In the genomic region with DNA sequence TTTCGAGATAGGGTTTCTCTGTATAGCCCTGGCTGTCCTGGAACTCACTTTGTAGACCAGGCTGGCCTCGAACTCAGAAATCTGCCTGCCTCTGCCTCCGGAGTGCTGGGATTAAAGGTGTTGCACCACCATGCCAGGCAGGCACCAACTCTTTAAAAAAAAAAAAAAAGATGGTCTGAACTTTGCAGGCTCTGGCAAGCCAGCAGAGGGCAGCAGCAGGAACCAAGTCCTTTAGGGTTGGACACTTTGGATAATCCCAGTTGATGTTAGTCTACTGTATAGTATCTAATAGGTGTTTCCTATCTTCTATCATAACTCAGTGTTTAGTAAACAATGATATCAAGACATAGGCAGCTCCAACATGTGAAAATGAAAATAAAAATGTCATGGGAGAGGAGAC, we compare ENCODE assay signal across 9 mouse cellular contexts. TPM values are rescaled to one million over a fixed set of nuclear protein-coding genes. Genes with fewer than 3 reads are reported as not detected.
DNase-seq lines count a peak whose midpoint lies in the region; ATAC-seq and TF ChIP-seq lines count a peak whose summit lies in the region.
"Had no signal": no experiment of that assay in that cellular context is flagged by ENCODE, and none has a peak within 500 bp of the region (broad histone marks: within the 10 kb centered on the region; RNA-seq: fewer than 3 reads in every experiment).

No protein-coding gene starts in this region.

- H3K4me3 ChIP-seq in testis, adult 2 months (ENCODE audit: control insufficient read depth, low read depth, low read length), result no peak overlapping the region
- H3K4me3 ChIP-seq: lung, embryonic 15.5 days had no signal

- peak; percentile 8 for DNase-seq in cerebellum, adult 11 months
- DNase-seq in spleen, adult 18-20 months, result peak; percentile 7 to 18
- no peak for DNase-seq in spleen, postnatal 14 days (ENCODE audit: low spot score in 2 of 2)
- DNase-seq in cerebellum, postnatal 25 days, result peak; percentile 44 to 74
- peak; percentile 69 to 71 for DNase-seq in kidney, postnatal 4 days
- no peak for DNase-seq in neural tube, embryonic 10.5 days (ENCODE audit: extremely low spot score, low spot score)

- H3K27ac ChIP-seq in testis, adult 2 months (ENCODE audit: control insufficient read depth, insufficient read depth, low read depth, low read length), result no peak overlapping the region
- H3K27ac ChIP-seq: lung, embryonic 15.5 days had no signal

- no peaks in the 10 kb centered on the region for H3K36me3 ChIP-seq in testis, adult 2 months (ENCODE audit: control insufficient read depth, insufficient read depth, low read length)
- H3K36me3 ChIP-seq: lung, embryonic 15.5 days had no signal

- TF ChIP-seq CTCF in testis, adult 2 months (IDR thresholded peaks at IDR 0.05; ENCODE audit: control insufficient read depth, insufficient read depth, insufficient replicate concordance, low read depth, low read length), result 0 out of 2 replicates have a peak, but pooled peaks have one; percentile 3

- H3K4me1 ChIP-seq in testis, adult 2 months (ENCODE audit: control insufficient read depth, insufficient read depth, low read length), result no peaks in the 10 kb centered on the region
- H3K4me1 ChIP-seq: lung, embryonic 15.5 days had no signal

- TF ChIP-seq POLR2A in testis, adult 2 months (IDR thresholded peaks at IDR 0.05; ENCODE audit: control insufficient read depth, low read depth, low read length), result no peak

- ATAC-seq in cerebellum, adult (ENCODE audit: insufficient number of reproducible peaks, low FRiP score, low TSS enrichment), result no peak

- no peaks in the 10 kb centered on the region for H3K27me3 ChIP-seq in testis, adult 2 months (ENCODE audit: control insufficient read depth, insufficient read depth, low read length)
- H3K27me3 ChIP-seq: lung, embryonic 15.5 days had no signal

RNA-seq across cellular contexts. Expression of gene Keg1, which starts 26.7 kb away (rescaled TPM):
- not detected in 2 replicates for polyA plus RNA-seq in testis, adult 2 months (2012; rRNA removed)

RNA-seq across cellular contexts. Expression of gene Cntf, which starts 43.1 kb away (rescaled TPM):
- polyA plus RNA-seq in testis, adult 2 months (2012; rRNA removed), result 2.9 and 3.1 TPM in 2 replicates

RNA-seq across cellular contexts. Expression of gene Olfr1443, which starts 44.4 kb away (rescaled TPM):
- not detected in 2 replicates for polyA plus RNA-seq in testis, adult 2 months (2012; rRNA removed)
- polyA plus RNA-seq: lung, embryonic 15.5 days had no signal

RNA-seq across cellular contexts. Expression of gene Olfr1442, which starts 52.1 kb away (rescaled TPM):
- not detected in 2 replicates for polyA plus RNA-seq in testis, adult 2 months (2012; rRNA removed)
- polyA plus RNA-seq: lung, embryonic 15.5 days had no signal

Comparison
In these comparisons a context has a peak if more than half of its experiments do, and no peak if none do; other contexts are left out.
1. DNase-seq: peak in cerebellum, adult 11 months (single experiment), spleen, adult 18-20 months (2 of 2), cerebellum, postnatal 25 days (2 of 2) and kidney, postnatal 4 days (2 of 2); none in spleen, postnatal 14 days (0 of 2) and neural tube, embryonic 10.5 days (single experiment).